Mouse (Mus musculus) frontal cortex, postnatal 36 days (tissue): Measurements from ENCODE around the gene Prrxl1.

Experiments
- DNase-seq, 2 experiments: peaks; one replicate each; pipeline ENCODE4 v3.0.0; 2022; ENCODE audit warnings: low spot score in 2 of 2

The Prrxl1 gene

DNA sequence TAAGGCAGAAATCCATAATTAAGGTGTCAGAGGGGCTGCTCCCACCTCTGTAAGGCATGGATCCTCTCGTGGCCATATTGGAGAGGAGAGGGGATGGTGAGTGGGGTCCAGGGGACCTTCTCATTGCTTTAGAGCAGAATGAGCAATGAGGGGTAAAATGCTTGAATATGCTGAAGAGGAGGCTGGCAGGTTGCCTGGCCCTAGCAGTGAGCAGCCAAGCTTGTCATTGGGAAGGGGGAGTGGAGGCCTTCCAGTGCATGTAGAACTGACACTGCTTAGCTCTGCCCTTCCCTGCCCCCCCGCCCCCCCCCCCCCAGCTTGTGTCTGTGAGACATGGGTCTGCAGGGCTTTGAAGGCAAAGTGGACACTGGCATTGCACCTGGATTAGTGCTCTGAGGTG, 28.1 kb downstream of the Prrxl1 start:
- DNase-seq = no peak

DNA sequence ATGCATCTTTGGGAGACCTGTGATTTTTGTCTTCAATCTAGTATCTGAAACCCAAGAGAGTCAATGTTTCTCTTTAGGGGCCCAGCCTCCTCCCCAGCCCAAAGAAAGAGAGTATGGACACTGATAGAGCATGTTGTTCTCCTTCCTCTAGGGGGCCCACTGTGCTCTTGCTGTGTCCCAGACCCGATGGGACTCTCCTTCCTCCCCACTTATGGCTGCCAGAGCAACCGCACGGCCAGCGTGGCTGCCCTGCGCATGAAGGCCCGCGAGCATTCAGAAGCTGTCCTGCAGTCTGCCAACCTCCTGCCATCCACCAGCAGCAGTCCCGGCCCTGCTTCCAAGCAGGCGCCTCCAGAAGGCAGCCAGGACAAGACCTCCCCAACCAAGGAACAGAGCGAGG, 29.4 kb downstream of the Prrxl1 start:
- no peak for DNase-seq

DNA sequence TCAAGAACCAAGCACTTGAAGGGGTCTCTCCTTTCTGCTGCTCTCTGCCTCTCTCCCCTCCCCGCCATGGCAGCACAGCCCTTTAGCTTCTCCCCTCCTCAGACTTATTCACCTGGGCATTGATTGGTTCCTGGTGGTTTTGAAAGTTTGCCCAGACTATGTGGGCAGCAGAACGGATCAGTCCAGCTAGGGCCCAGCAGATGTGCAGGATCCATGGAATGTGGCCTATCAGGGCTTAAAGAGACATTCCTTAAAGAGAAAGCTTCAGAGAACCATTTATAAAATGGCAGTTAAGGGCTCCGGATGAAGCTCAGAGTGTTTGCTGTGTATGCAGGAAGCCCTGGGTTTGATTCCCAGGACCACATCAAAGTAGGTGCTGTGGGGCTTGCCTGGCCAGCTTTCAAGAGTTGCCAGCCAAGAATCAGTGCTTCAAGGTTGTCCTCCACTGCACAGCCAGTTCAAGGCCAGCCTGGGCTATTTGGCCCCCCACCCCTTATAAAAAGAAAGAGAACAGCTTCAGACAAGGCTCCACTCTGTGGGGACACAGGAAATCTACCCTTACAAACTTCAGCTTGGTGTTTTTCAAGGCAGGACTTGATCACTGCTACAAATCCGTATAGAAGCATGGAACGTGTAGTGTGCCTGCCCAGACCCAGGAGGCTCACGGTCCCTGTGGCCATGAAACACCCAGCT, 33.8 kb downstream of the Prrxl1 start:
- DNase-seq = no peak

DNA sequence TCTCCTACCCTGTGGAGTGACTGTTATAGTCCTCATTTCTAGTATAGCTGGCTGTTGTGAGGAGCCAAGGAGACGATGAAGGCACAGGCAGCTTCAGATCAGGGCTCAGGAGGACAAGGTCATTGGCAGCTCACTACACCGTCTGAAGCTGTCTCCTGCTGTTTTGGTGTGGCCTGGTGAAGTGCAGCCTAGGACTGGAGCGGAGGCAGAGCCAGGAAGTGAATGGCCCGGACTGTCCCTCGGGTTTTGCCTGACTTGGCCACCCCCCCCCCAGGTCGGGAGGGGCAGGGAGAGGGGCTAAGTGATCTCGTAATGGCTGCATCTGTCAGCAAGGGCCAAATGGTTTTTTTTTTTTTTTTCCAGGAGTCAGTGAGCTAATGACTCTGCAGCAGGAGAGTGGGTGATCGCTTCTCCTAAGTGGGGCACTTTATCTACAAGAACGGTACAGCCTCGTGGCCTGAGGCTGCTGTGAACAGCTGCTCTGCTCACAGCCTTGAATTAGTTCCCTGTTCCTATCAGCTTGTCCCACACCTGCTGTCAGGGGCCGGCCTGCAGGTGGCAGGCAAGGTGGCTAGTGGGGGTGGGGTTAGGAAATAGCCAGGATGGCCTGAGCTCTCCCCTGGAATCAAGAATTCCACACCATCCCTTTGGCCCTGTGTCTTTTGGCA, 34.9 kb downstream of the Prrxl1 start:
- DNase-seq = no peak

DNA sequence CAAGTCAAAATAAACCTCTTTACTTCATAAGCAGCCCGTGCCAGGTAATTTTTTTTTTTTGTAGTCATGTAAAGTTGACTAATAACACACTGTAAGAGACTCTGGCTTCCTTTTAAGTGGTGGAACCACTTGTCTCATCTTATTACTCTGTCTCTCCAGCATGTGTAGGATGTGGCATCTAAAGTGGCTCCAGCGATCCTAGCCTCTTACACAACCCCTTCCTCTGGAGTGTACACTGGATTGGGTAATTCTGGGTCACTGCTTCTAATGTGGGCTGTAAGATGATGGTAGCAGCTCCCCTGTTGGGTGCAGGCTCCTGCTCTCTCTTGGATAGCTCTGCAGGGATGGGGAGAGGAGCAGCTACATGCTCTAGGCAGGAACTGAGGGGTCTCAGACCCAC, 39.3 kb downstream of the Prrxl1 start:
- DNase-seq = no peak

DNA sequence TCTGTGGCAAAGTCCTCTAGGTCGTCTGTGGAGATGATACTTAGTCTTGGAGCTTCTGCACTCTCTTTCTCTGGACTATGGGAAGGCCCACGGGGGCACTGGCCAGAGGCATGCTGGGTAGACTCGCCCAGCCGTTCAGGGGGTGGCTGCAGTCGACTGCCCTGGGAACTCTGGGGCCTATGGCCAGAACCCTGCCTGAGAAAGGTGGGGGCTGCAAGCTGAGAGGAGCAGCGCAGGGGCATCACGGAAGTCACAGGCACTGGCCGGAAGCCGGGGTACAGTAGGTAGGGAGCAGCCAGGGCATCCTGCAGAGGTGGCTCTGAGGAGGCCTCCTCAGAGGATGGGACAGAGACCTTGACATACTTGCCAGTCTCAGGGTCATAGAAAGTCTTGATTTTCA, 60.6 kb downstream of the Prrxl1 start:
- DNase-seq = no peak

DNA sequence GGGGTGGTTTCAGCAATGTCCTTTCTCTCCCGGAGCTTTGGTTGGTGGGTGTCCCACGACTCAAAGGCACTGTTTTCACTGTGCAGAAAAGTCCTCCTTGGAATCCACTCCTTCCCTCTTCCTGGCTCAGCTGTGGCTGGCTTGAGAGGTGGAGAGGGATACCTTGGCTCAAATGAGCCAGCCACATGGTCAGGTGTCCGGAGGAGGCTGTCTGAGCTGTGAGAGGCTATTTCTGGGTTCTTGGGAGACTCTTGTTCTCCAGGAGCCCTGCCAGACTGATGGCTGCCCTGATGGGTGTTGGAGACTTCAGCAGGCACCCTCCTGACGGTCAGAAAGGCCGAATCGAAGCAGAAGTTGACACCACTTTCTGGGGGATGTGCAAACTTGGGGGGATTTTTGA, 63.9 kb downstream of the Prrxl1 start:
- DNase-seq = no peak

DNA sequence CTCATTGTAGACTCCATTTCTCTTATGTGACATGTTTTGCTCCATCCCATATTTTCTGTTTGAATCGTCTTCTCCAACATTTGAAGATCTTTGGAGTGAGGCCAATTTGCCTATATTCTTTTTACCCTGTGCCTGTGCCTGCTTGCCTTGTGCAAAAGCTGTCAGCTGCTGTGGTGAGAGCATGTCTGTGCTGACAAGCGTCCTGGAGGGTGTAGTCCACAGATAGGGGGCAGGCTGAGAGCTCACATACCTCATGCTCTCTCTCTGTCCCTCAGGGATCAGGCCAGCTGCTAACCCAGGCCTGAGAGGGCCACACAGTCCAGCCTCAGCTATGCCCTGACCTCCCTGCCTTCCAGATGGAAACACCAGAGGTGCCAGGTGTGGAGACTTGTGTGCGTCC, 74.0 kb downstream of the Prrxl1 start:
- DNase-seq = no peak

DNA sequence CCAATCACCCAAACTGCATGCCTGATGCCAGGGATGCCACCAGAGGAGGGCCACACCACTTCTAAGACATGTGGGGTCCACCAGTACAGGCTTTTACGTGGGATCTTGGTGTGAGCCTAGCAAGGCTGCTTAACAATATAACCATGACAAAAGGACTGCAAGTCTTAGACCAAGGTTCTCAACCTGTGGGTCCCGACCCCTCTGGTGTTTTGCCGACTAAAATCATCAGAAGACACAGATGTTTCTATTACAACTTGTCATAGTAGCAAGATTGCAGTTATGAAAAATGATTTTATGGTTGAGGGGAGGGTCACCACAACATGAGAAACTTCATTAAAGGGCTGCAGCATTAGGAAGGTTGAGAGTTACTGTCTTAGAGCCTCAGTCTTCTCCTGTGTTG, 79.4 kb downstream of the Prrxl1 start:
- no peak for DNase-seq

DNA sequence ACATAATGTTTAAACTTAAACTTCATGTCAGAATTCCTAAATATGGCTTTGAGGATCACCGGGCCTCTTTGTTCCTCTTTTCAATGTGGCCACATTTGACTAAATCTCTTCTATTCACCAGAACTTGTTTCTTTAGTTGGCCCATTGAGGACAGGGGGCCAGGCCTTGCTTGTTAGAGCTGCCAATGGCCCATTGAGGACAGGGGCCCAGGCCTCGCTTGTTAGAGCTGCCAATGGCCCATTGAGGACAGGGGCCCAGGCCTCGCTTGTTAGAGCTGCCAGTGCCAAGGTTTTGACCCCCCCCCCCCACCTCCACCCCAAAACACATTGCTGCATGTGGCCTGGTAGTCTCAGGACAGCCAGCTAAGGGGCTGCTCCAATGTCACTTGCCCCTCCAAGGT, 82.4 kb downstream of the Prrxl1 start:
- DNase-seq = no peak

DNA sequence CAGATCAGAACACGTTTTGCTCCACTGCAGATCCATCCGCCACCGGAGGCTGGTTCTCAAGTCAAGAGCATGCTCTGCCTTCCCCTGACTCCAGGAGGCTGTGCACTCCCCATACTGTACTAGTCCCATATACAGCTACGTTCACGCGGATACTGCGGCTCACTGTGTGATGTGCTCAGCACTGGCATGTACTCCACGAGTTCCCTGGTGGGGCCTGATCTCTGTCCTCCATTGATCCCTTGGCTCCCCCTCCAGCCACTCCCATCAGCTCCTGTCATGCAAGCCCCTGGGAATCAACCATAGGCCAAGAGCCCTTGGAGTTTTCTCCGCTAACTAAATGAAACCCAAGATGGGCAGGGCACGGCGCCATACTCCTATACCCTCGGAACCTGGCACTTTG, 83.3 kb downstream of the Prrxl1 start:
- DNase-seq = no peak

DNA sequence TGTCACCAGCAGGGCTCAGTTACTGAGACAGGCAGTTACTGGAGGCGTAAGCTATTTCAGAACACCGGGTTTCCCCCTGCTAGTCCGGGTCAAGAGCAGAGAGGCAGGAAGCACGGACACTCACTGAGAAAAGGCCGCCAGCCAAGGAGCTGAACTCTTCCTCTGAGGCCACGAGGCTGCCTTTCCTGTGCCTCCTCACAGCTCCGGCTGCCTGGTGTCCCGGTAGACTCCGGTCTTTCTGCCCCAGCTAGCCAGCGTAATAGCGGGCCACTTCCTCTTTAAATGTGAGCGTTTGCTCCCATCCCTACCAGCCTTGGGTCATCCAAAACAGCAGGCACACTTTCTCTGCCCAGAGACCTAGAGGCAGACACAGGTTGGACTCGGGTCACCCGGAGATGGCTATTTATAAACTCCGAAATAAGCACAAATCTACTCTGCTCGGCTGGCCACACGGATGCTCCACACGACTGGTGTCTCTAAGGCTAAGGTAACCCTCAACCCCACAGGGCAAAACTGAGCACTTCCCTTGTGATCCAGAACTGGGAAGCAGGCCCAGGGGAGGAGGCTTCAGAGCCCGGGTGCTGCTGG, 84.1 kb downstream of the Prrxl1 start:
- DNase-seq = no peak

DNA sequence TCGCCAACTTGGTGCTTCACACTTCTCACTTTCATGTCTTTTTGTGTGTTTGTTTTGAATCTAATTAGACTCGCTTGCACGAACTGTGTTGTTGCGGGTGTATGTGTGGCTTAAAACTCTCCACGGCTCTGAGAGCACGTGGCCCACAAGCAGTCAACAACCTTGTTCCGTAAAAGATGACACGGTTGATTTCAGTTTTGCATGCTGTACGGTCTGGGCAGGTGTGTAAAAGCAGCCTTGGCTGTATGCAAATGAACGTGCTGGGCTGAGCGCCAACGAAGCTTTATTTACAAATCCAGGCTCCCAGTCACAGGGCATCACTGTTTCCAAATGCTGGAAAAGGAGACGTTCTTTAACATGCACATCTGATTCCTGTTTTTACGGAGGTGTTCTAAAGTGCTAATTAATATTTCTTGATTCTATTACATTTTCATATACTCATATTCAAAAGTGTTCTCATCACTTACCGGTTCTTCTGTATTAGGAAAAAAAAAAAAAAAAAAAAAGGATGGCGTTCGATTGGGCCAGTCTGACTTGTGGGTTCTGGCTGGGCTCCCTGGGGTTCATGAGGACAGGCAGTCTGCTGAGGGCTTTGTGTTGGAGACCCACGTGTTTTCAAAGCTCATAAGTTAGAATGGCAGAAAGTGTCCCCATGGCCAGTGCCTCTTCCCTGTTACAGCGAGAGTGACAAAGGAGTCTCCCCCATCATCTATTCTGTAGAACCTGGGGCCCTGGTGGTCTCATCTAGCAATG, 85.0 kb downstream of the Prrxl1 start:
- no peak for DNase-seq

DNA sequence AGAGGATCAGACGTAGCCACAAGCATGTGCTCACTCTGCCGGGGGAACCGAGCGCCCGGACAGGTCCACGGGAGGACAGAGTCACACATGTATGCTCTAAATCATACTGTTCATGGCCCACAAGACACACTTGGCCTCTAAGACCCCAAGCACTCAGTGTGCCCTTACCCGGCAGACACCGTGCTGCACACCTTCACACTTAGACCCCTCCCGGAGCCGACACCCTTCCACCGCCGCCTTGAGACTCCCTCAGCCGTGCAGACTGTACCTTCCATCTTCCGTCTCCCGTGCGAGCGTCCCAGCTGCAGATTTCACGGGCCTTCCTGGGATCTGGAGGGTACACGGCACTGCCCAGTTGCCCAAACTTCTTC, 85.5 kb downstream of the Prrxl1 start:
- no peak for DNase-seq

DNA sequence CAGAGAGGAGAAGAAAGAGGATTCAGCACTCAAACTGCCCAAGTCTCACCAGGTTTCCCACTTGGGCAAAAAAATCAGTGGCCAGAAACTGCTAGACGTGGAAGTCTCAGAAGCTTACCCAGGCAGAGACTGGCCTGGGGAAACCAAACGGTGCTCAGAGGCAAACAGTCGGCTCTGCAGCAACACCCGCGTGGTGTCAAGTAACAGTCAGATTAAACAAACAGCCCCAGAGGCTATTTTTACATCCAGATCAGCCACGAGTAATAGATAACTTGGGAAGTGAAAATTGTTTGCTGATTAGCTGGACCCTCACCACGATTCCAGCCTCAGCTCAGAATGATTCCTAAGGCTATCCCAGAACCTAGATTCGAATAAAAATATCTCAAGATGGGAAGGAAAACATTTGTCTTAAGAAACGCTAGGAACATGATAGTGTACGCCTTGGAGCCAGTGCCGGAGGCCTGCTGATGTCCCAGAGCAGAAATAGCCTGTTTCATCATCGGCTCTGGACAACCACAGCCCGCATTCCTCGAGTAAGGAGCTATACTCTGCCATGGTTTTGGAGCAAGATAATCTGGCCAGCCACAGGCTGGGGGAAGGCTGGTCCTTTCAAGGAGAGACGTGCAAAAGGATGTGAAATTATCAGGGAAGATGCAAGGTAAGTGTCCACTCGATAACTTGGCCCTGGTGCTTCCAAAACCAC, 86.1 kb downstream of the Prrxl1 start, which contains the start of gene 3425401B19Rik:
TSS of gene 3425401B19Rik (minus strand) at position 170 of the 703 bp plus-strand sequence.
- DNase-seq = no peak

DNA sequence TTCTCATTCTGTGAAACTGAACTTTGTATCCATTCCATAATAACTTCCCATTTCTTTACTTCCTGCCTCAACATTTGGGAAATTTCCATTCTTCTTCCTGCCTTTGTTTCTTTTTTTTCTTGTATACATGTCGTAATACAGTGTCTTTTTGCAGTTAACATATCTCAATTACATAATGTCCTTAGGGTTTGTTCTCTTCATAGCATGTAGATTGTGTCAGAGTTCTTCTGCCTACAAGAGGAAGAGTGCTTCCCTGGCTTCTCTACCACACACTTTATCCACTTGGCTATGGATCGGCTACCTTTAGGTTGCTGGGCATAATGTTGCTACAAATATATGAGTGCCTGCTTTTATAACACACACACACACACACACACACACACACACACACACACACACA, 96.7 kb downstream of the Prrxl1 start:
- DNase-seq = no peak

DNA sequence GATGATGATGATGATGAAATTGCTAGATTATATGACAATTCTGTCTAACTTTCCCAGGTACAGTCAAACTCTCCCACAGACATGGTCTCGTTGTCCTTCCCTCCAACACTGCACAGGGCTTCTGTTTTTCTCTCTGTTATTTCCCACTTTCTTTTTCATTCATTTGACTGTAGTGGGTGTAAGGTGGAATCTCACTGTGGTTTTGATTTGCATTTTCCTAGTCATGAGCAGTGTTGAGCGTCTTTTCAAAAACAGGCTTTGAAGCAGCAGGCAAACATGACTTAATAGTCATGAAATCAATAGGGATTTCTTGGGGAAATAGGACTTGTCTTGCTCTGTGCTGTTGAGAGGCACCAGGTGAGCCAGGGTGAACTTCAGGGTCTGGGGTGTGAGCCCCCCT, 97.1 kb downstream of the Prrxl1 start:
- no peak for DNase-seq

DNA sequence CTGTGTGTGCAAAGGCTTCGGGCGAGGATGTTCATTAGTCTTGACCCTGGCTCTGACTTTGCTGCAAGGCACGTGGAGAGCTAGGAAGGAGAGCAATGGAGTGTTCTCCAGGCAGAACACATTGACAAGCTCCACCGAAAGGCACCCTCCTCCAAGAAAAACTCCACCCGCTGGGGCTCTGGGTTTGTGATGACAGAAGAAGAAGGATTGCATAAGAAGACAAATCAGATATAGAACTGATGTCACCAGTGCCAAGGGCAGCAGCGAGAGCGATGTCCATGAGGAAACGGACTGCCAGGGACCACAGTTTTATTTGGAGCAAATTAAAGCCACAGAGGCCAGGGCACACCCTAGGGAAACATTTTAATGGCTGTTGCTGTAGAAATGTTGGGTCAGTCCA, 98.6 kb downstream of the Prrxl1 start:
- DNase-seq = no peak

DNA sequence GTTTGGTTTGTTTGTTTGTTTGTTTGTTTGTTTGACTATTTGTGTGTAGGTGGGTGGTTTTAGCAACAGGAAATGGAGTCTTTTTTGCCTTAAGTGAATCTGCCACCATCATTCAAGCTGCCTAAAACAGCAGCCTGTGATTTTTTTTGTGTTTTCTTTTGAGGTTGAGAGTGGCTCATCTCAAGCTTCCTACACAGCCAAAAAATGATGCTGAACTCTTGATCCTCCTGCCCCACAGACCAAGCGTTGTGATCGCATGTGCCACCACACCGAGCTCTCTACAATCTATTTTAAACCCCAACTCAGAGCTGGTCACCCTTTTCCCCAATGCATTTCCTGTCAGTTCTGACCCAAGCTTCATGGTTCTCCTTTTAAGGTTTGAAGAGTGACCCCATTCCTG, 99.3 kb downstream of the Prrxl1 start:
- no peak for DNase-seq
